Mouse (Mus musculus) limb, embryonic 14.5 days (tissue): ENCODE measurements at regions not wholly inside any gene's neighbourhood (a gene's known extent, or its start where the extent isn't known, plus 50 kb on each side); places are given as distances from the start of the nearest gene placed in this dataset.

ENCODE experiments used
- ATAC-seq: fragments of 200-750 bp; cut with Nextera tagmentation; 2 replicates; pipeline ENCODE4 v1.8.0; 2017; ENCODE audit warnings: low read depth, moderate number of reproducible peaks, moderate TSS enrichment; ENCODE audit not compliant: low FRiP score
- DNase-seq: peaks from one replicate; pipeline ENCODE4 v3.0.0-alpha.2; 2015; ENCODE audit warnings: low spot score
- H3K27ac ChIP-seq: fragments of 300-500 bp; sonication (generic); replicated peaks from 2 replicates; pipeline ENCODE4 v1.5.1; 2014; ENCODE audit warnings: low read depth, mild to moderate bottlenecking, low read length, moderate library complexity, mixed read lengths
- H3K27me3 ChIP-seq: fragments of 300-500 bp; sonication (generic); 2 replicates; pipeline ENCODE4 v1.6.1; 2014; ENCODE audit warnings: low read length, mixed read lengths; ENCODE audit not compliant: control insufficient read depth, insufficient read depth
- H3K36me3 ChIP-seq: fragments of 300-500 bp; sonication (generic); 2 replicates; pipeline ENCODE4 v1.6.1; 2014; ENCODE audit warnings: mild to moderate bottlenecking, low read length, moderate library complexity, mixed read lengths; ENCODE audit not compliant: control insufficient read depth, insufficient read depth
- H3K4me1 ChIP-seq: fragments of 300-500 bp; sonication (generic); 2 replicates; pipeline ENCODE4 v1.6.1; 2014; ENCODE audit warnings: antibody characterized with exemption, low read length, mixed read lengths; ENCODE audit not compliant: control insufficient read depth, insufficient read depth
- H3K4me2 ChIP-seq: fragments of 300-500 bp; sonication (generic); replicated peaks from 2 replicates; pipeline ENCODE4 v1.6.1; 2014; ENCODE audit warnings: low read depth, mild to moderate bottlenecking, low read length, moderate library complexity; ENCODE audit not compliant: severe bottlenecking
- H3K4me3 ChIP-seq: fragments of 300-500 bp; sonication (generic); replicated peaks from 2 replicates; pipeline ENCODE4 v1.5.1; 2014; ENCODE audit warnings: low read length
- H3K9ac ChIP-seq: fragments of 300-500 bp; sonication (generic); 2 replicates; pipeline ENCODE4 v1.6.1; 2014; ENCODE audit warnings: mild to moderate bottlenecking, low read depth, low read length, moderate library complexity; ENCODE audit not compliant: severe bottlenecking
- H3K9me3 ChIP-seq: fragments of 300-500 bp; sonication (generic); 2 replicates; pipeline ENCODE4 v1.6.1; 2016; ENCODE audit warnings: low read length; ENCODE audit not compliant: control insufficient read depth
- POLR2A ChIP-seq: fragments of 200-500 bp; IDR thresholded peaks from 2 replicates; pipeline ENCODE4 v1.8.0; 2012; ENCODE audit warnings: inconsistent platforms, mild to moderate bottlenecking, moderate library complexity, borderline replicate concordance; ENCODE audit not compliant: insufficient read depth, insufficient read length; ENCODE audit errors: extremely low read depth
- WGBS: fragments of 180-500 bp; shearing (Covaris S2); extraction: QIAGEN DNeasy Blood & Tissue Kit; methylation state at CpG from one replicate; pipeline ENCODE4 v1.1.7; 2014; 5-methylcytosine and 5-hydroxymethylcytosine counted together

GRCm38 (mm10) chr13:118981196-118981810 is 311.7 kb downstream of the Fgf10 start:
- Histone ChIP-seq H3K4me3 (no peak overlapping the region), H3K27ac (no peak overlapping the region), H3K27me3 (no peaks in the 10 kb centered on the region), H3K9ac (no peak overlapping the region), H3K4me2 (no peak overlapping the region), H3K4me1 (peaks cover 9% of the 10 kb centered on the region), H3K36me3 (no peaks in the 10 kb centered on the region), H3K9me3 (no peaks in the 10 kb centered on the region)
- WGBS: 52% methylated on average over 10 of the region's 10 CpGs
- ATAC-seq (no peak), DNase-seq (no peak)
- no peak for TF ChIP-seq POLR2A

DNA sequence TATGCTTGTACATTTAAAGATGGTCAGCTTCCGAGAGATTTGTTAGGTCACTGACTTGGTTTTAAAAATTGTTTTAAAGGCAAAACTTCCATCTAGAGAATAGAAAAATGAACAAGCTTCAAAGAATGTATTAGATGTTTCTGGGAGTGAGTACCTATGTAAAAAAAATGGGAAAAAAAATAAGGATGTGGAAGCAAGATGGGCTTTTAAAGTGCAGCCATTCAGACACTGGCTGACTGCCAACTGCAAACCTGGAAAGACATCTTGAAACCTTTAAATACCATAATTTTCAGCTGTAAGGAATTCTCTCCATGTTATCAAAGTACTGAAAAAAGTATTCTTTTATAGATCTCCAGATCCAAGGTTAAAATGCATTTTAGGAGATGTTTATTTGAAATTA is 315.7 kb downstream of the Fgf10 start:
- Histone ChIP-seq H3K4me3 (no peak overlapping the region), H3K9me3 (no peaks in the 10 kb centered on the region), H3K9ac (no peak overlapping the region), H3K4me2 (no peak overlapping the region), H3K4me1 (peaks cover 9% of the 10 kb centered on the region), H3K36me3 (no peaks in the 10 kb centered on the region), H3K27me3 (no peaks in the 10 kb centered on the region), H3K27ac (no peak overlapping the region)
- peak; percentile 61 for DNase-seq
- no peak for ATAC-seq
- WGBS: 34% methylated on average over 1 of the region's 1 CpGs
- TF ChIP-seq POLR2A: no peak

DNA sequence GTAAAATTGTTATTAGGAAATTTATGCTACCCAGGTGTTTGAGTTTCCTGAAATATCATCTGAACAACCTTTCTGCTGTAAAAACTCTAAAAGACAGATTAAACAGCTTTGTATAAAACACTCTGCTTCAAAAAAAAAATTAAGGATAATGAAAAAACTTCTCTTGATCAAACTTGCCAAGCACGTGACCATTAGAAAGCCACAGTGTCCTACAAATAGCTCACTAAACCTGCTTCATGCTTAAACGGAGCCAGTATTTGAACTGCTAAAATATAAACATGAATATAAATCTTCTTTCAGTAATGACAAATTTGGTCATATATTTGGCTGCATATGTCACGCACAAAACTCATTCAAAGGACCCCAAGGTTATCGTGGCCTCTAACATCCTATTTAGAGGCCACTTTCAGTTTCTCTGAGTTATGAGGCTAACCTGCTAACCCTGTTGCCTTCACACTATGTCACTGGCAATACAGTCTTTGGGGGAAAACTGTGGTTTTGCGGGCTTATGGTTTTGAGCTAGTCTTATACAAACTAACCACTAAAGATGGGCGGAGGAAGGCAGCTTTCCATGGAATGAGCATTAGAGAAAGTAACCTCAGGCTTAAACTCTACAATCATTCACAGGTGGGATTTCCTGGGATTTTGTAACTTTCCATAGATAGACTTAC is 355.8 kb downstream of the Fgf10 start:
- no peaks in the 10 kb centered on the region for H3K4me1 ChIP-seq
- no peak for ATAC-seq
- no peak overlapping the region for H3K27ac ChIP-seq
- WGBS: 78% methylated on average over 6 of the region's 6 CpGs
- no peak for TF ChIP-seq POLR2A
- no peak overlapping the region for H3K4me2 ChIP-seq
- H3K4me3 ChIP-seq: no peak overlapping the region
- no peaks in the 10 kb centered on the region for H3K9me3 ChIP-seq
- no peaks in the 10 kb centered on the region for H3K27me3 ChIP-seq
- no peaks in the 10 kb centered on the region for H3K36me3 ChIP-seq
- no peak overlapping the region for H3K9ac ChIP-seq
- no peak for DNase-seq

DNA sequence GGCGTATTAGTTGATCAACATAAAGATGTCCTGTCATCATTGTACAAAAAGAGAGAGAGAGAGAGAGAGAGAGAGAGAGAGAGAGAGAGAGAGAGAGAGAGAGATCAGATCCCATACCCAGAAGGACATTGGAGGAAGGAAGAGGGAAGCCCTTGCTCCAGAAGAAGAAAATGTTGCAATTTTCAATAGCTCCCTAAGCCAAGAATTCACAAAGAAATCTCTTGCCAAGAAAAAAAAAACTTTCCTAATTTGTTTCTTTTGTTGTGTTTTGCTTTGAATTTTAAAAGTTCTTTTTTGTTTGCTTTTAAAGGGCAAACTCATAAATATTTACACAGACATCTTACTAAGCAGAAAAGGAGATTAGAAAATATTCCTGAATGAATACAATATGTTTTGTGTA is 370.0 kb downstream of the Fgf10 start:
- Histone ChIP-seq H3K9me3 (no peaks in the 10 kb centered on the region), H3K4me3 (no peak overlapping the region), H3K9ac (no peak overlapping the region), H3K27me3 (no peaks in the 10 kb centered on the region), H3K4me1 (no peaks in the 10 kb centered on the region), H3K27ac (no peak overlapping the region), H3K36me3 (no peaks in the 10 kb centered on the region), H3K4me2 (no peak overlapping the region)
- DNase-seq: no peak
- no peak for ATAC-seq
- TF ChIP-seq POLR2A: no peak
- 86% methylated on average over 1 of the region's 1 CpGs for WGBS

- no peak overlapping the region for H3K4me2 ChIP-seq
- no peaks in the 10 kb centered on the region for H3K27me3 ChIP-seq
- DNase-seq (no peak), ATAC-seq (no peak)
- WGBS: 79% methylated on average over 1 of the region's 1 CpGs
- H3K4me3 ChIP-seq: no peak overlapping the region
- H3K27ac ChIP-seq: no peak overlapping the region
- no peaks in the 10 kb centered on the region for H3K9me3 ChIP-seq
- no peak overlapping the region for H3K9ac ChIP-seq
- H3K4me1 ChIP-seq: no peaks in the 10 kb centered on the region
- H3K36me3 ChIP-seq: no peaks in the 10 kb centered on the region
- no peak for TF ChIP-seq POLR2A
Measured at GRCm38 (mm10) chr13:119045112-119045511, 375.5 kb downstream of the Fgf10 start.
